Mouse (Mus musculus) liver, embryonic 14 days (tissue): ENCODE results near the gene Clk2. TPM values are rescaled to one million over a fixed set of nuclear protein-coding genes. Genes with fewer than 3 reads are reported as not detected.

ENCODE experiments used
- polyA plus RNA-seq: library from polyadenylated mRNA; depleted of rRNA; stranded (reverse); fragments of >200 nt; gene quantifications from 2 replicates; pipeline ENCODE4 v1.2.3, GENCODE M21; 2012; rRNA removed

Gene Clk2
- 26.2 and 28.4 TPM in 2 replicates for polyA plus RNA-seq

DNA sequence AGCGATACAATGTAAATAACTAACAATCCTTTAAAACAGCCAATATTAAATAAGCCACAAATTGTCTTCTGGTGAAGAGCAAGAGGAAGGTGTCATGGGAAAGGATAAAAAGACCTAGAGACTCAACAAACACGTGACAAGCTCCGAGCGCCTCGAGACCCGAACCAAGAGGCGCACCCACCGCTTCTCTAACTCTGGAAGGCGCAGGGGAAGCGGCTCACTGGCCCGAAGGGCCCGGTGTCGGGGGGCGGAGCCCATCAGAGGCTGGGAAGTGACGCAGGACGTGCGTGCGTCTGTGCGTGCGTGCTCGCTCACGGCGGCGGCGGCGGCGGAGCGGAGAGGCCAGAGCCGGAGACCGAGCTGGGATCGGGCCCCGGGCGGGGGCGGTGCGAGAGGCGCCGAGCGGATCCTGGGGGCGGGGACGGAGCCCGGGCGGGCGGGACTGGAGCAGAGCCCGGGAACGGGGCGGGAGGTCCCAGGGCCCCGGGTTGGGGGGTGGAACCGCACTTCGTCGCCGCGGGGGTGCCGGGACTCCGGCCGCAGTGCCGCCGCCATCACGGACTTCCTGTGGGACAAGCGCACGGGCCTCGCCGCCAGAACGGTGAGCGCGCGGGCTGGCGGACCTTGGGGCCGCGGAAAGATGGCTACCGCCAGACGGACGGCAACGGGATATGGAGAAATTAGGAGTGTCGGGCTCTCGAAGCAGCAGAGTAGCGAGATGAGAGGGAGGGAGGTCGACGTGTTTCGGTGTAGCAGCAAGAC, at the start of gene Clk2:
Clk2 (plus strand) TSS at position 290 of the 762 bp plus-strand sequence.

DNA sequence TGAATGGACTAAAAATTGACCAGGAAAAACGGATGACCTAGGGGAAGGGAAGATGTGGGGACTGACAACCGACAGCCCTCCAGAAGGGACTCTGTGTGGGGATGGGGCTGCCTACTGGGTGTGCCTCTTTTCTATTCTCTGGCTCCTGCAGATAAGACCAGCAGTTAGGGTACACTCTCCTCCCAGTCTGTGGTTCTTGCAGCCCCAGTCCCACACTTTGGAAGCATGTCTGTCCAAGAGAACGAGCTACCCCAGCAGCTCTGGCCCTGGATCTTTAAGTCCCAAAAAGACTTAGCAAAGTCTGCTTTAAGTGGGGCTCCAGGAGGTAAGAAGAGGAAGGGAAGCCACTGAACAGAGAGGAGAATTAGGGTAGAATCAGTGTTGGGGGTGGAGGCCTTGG, 28.6 kb upstream of the Clk2 start, which contains the start of gene Pklr:
Pklr (plus strand) TSS at position 185 of the 400 bp plus-strand sequence.

DNA sequence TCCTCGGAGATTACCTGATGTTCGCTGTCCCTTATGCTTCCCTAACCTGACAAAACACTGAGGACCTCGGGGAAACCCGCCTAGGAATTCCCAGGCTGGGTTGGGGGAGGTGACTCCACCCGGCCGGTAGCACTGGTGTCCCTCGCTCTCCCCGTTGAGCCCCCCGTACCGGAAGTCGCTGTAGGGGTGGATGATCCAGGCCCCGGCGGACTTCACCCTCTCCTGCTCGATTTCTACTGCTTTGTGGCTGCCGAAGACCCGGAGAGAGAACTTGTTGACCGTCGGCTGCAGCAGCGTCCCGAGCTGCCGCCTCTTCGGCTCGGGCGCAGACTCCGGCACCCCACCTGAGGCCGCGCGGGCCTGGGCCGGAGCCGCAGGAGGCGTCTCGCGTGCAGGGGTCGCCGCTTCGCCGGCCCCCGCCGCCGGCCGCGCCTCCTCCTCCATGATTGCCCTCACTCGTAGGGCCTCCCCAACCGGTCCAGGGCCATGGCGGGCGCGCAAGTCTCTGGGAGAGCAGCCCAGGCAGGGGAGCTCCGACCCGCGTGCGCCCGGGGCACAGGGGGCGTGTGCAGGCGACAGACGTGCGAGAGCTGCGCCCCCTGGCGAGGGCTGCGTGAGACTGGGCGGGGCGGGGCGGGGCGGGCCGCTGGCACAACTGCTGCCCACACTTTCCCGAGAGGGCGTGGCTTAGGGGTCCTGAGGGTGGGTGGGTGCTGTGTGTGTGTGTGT, 4.8 kb upstream of the Clk2 start, which contains the start of gene Hcn3:
Hcn3 (minus strand) TSS at position 581 of the 729 bp plus-strand sequence.

DNA sequence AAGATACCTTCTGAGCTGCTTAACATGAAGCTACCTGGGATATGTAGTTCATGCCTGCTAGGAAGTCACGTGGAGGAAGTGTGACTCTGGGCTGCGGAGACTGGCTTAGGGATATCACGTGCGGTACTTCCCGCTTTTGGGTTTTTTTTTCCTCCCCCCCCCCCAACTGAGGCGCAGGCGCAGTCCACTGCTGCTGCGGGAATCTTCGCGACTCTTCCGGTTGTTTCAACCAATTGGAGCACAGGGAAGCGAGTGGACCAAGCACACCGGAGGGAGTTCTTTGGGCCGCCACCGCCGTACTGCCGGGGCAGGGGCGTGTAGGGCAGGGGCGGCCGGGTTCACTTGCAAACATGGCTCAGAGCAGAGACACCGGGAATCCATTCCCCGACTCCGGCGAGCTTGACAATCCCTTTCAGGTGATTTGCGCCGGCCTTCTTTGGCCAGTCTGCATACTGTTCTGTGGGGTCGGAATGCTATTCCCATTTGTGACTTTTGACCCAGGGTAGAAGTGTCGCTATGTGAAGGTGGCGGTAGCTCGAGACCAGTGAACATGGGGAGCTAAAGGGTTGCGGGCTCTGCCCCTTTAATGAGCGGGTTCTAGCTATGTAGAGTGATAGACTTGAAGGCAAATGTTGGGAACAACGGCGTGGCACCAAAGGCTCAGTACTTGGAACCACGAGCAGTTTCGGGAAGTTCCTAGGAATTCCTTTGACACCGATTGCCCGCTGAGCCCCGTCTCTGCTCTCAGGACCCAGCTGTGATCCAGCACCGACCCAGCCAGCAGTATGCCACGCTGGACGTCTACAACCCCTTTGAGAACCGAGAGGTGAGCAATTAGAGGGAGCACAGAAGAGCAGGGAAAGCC, 12.9 kb downstream of the Clk2 start, which contains the start of gene Scamp3:
Scamp3 (plus strand) TSS at position 232 of the 865 bp plus-strand sequence.

DNA sequence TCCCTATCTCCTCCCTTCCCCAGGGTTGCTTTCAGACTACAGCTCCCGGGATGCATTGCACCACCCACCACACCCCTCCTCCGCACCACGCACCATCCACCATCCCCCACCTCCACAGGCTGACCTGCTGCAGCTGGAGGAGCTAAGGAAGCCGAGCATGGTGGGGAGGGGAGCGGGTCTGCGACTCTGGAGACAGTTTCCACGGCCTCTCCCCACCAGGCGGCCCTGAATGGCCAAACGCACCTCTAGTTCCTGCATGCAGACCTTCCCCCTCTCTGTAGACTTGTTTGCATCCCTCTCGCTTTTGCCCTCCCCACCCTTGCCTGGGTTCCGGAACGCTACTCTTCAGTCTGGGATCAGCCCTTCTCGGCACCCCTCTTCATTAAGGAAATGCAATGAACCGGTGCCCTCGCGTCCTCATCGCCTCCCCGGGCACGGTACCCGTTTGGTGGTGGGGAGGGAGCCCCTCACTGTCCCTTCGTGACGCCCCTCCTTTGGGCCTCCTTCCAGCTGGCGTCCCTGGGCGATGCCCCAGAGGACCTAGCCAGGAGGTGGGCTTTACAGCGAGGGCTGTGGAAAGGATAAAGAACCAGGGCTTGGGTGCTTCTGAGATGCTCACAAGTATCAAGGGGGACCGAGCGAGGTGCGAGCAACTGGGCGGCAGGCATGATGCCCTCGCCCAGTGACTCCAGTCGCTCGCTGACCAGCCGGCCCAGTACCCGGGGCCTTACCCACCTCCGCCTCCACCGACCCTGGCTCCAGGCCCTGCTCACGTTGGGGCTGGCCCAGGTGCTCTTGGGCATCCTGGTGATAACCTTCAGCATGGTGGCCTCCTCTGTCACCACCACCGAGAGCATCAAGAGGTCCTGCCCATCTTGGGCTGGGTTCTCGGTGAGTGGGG, 18.7 kb downstream of the Clk2 start, which contains the start of gene Fam189b:
Fam189b (plus strand) TSS at position 86 of the 901 bp plus-strand sequence.

DNA sequence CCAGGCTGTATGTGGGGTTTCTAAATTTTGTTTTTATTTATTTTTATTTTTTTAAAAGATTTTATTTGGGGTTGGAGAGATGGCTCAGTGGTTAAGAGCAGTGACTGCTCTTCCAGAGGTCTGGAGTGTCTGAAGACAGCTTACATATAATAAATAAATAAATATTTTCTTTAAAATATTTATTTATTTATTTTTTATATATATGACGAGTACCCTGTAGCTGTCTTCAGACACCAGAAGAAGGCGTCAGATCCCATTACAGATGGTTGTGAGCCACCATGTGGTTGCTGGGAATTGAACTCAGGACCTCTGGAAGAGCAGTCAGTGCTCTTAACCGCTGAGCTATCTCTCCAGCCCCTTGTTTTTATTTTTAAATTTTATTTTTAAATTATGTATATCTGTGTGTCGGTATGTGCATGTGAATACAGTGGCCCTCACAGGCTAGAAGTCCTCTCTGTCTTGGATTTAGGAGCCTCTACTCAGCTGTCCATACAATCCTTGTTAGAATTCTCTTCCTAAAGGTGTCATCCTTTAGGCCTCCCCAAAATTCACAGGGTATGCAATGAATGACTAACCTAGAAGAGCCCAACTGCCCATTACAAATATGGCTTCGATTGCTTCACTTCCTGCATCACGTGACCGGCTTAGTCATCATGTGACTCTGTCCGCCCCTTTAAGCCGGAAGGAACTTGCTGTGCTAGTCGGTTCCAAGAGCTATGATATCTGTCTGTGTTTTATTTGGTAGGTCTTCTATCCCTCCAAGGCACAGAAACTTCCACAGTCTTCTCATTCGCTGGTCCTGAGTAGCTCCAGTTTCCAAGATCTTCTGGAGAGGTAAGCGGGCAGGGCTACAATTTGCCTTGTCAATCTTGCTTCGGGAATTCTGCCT, 37.9 kb downstream of the Clk2 start, which contains the start of gene Gba:
Gba (plus strand) TSS at position 676 of the 889 bp plus-strand sequence.

DNA sequence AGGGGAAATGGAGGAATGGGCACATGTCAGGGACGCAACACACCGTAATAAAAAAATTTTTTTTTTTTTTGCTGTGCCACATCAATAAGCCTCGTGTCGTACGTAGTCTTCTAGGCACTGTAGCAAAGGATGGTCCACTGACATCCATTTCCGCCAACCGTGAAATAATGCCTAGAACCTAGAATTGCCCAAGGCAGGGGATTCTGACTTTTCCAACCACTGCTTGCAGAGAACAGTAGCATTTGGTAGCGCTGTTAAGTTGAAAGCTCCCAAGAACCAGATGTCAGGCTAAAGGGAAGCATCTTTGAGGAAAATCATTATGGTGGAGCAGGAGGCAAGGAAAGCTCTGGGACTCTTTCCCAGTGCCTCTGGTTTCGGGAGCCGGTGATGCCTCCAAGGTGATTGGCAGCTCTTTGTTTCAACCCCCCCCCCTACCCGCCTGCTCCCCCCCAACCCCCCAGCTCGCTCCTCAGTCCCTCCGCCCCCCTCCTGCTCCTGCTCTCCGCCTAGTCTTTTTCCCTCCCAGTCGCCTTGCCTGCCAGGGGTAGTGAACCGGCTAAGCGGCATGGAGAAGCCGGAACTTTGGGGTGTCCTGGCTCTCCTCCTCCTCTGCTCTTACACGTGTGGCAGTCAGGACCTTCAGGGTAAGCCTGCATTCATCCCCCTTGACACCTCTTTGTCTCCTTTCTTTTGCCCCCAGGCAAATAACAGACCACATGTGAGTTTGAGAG, 50.3 kb downstream of the Clk2 start, which contains the start of gene Thbs3:
Thbs3 (plus strand) TSS at position 500 of the 731 bp plus-strand sequence.

Other genes with a start within 250 kb of the Clk2 start
- 3.1 and 3.6 TPM in 2 replicates for gene Ash1l, start 214.2 kb upstream of the Clk2 start, polyA plus RNA-seq
- 58.5 and 61.9 TPM in 2 replicates for gene Dap3, start 213.6 kb upstream of the Clk2 start, polyA plus RNA-seq
- 4.5 and 5.2 TPM in 2 replicates for gene Rusc1, start 71.5 kb upstream of the Clk2 start, polyA plus RNA-seq
- not detected in 2 replicates for gene Gm43738, start 63.7 kb upstream of the Clk2 start, polyA plus RNA-seq
- 120 and 142 TPM in 2 replicates for gene Fdps, start 62.8 kb upstream of the Clk2 start, polyA plus RNA-seq
- 123 and 144 TPM in 2 replicates for gene Pklr, start 28.7 kb upstream of the Clk2 start, polyA plus RNA-seq
- 0.23 and 0.28 TPM in 2 replicates for gene Hcn3, start 4.6 kb upstream of the Clk2 start, polyA plus RNA-seq
- gene Scamp3, start 12.7 kb downstream of the Clk2 start, polyA plus RNA-seq: 31.9 and 35.9 TPM in 2 replicates
- gene Fam189b, start 18.3 kb downstream of the Clk2 start, polyA plus RNA-seq: 3.6 and 3.7 TPM in 2 replicates
- 14.6 and 18.2 TPM in 2 replicates for gene Gba, start 38.1 kb downstream of the Clk2 start, polyA plus RNA-seq
- 1.1 and 3.1 TPM in 2 replicates for gene Thbs3, start 50.4 kb downstream of the Clk2 start, polyA plus RNA-seq
- 71.4 and 87.2 TPM in 2 replicates for gene Mtx1, start 62.3 kb downstream of the Clk2 start, polyA plus RNA-seq
- 0.08 and 0.14 TPM in 2 replicates for gene Muc1, start 64.3 kb downstream of the Clk2 start, polyA plus RNA-seq
- gene Krtcap2, start 81.2 kb downstream of the Clk2 start, polyA plus RNA-seq: 23.3 and 25.5 TPM in 2 replicates
- 0.19 and 0.23 TPM in 2 replicates for gene Trim46, start 81.5 kb downstream of the Clk2 start, polyA plus RNA-seq
- 82.7 and 87.0 TPM in 2 replicates for gene Dpm3, start 94.6 kb downstream of the Clk2 start, polyA plus RNA-seq
- 14.5 and 16.6 TPM in 2 replicates for gene Slc50a1, start 105.8 kb downstream of the Clk2 start, polyA plus RNA-seq
- 3.6 and 3.7 TPM in 2 replicates for gene Efna1, start 116.3 kb downstream of the Clk2 start, polyA plus RNA-seq
- gene Efna3, start 158.2 kb downstream of the Clk2 start, polyA plus RNA-seq: 0.03 and 0.15 TPM in 2 replicates
- gene Efna4, start 173.2 kb downstream of the Clk2 start, polyA plus RNA-seq: 0.82 and 0.97 TPM in 2 replicates
- 5.7 and 6.1 TPM in 2 replicates for gene Adam15, start 185.2 kb downstream of the Clk2 start, polyA plus RNA-seq
- 0.03 and 0.06 TPM in 2 replicates for gene Dcst2, start 197.2 kb downstream of the Clk2 start, polyA plus RNA-seq
- gene Dcst1, start 200.5 kb downstream of the Clk2 start, polyA plus RNA-seq: 0.01 TPM in 1 of 2 replicates, not detected in the other
- 5.4 and 7.3 TPM in 2 replicates for gene Zbtb7b, start 230.0 kb downstream of the Clk2 start, polyA plus RNA-seq
- gene Lenep, start 238.0 kb downstream of the Clk2 start, polyA plus RNA-seq: 0.49 and 0.61 TPM in 2 replicates
- gene Flad1, start 247.1 kb downstream of the Clk2 start, polyA plus RNA-seq: 9.2 and 9.8 TPM in 2 replicates